Mouse (Mus musculus): Measurements from ENCODE around the gene Cfap161.

- TF ChIP-seq GATA1 (IDR thresholded peaks at IDR 0.05; ENCODE audit: low read length) (no peak), TAL1 (IDR thresholded peaks at IDR 0.05; ENCODE audit: low read length) (no peak)
Measured at GRCm38 (mm10) chr7:83732781-83733180, 61.9 kb downstream of the Cfap161 start.

All from erythroblast, embryonic 14.5 days (primary cell).